Mouse (Mus musculus) c-Kit-positive CD71-positive TER-119-negative erythroid progenitor cells, embryonic 14.5 days (primary cell): ENCODE measurements around the gene Gpr89.

Experiments used
- DNase-seq: peaks from one replicate; pipeline ENCODE4 v3.0.0-alpha.2; 2013; ENCODE audit warnings: low read depth

The Gpr89 gene

DNA sequence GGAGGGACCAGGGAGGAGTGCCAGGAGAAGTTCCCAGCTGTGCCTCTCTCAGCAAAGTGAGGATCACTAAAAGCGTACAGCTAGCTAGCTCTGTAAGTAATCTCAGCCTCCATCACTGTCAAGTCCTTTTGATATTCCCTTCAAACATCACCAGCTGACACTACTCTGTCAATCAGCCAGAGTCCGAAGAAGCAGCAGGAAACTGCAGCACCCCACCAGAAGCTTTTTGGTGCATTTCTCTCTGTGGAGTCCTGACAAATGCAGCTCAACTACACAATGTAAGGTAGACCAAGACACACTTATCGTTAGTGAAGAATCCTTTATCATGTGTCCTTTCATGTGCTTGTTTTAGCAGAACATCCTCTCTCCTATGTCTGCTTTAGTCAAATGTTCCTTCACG is 83.6 kb downstream of the Gpr89 start:
- no peak for DNase-seq

DNA sequence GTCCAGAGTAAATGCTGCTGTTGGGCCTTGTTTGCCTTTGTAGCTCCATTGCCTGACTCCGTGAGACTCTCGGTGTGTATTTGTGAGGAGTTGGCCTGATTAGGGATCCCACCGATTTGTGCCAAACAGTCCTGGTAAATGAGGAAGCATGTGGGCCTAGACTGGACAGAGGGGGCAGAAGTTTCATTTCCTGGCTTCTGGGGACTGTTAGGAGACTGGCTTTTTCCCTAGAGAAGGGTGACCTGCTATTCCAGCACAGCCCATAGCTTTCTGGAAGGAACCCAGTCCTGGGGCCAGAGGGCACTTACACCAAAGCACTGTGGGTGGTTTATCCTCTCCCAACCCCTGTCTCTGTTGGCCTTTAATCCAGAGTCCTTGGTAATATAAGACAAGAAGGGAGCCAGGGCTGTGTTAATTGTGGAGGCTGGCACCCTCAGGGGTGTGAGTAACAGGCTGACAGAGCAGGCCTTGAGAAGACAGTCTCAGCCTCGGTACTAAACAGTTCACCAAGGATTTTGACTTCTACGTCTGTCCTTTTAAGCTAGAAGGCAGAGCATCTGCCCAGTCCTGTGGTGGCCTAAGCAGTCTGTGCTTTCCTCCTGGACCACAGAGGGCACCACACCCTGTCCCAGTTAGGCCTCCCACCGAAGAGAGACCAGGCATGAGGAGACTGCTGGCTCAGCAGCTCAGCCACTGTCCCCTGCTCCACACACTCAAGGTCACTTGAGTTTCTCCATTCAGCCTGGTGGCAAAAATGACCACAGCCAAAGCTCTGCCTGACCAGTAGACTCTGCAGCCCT is 84.8 kb downstream of the Gpr89 start:
- DNase-seq = no peak
